Mouse (Mus musculus) neural tube, embryonic 11.5 days (tissue): ENCODE data around the gene Rbmx2. TPM values are rescaled to one million over a fixed set of nuclear protein-coding genes. Genes with fewer than 3 reads are reported as not detected.

ENCODE experiments used
- ATAC-seq: fragments of 200-750 bp; cut with Nextera tagmentation; 2 replicates; pipeline ENCODE4 v1.8.0; 2017; ENCODE audit warnings: moderate number of reproducible peaks, mild to moderate bottlenecking, moderate TSS enrichment, moderate library complexity; ENCODE audit not compliant: insufficient read depth, low FRiP score, low TSS enrichment
- DNase-seq: peaks from one replicate; pipeline ENCODE4 v3.0.0-alpha.2; 2015; ENCODE audit warnings: low spot score
- H3K27ac ChIP-seq: fragments of 300-500 bp; sonication (generic); 2 replicates; pipeline ENCODE4 v1.5.1; 2014; ENCODE audit warnings: low read depth, mild to moderate bottlenecking, low read length
- H3K27me3 ChIP-seq: fragments of 300-500 bp; sonication (generic); 2 replicates; pipeline ENCODE4 v1.6.1; 2014; ENCODE audit warnings: mild to moderate bottlenecking, low read length, mixed read lengths; ENCODE audit not compliant: control insufficient read depth, insufficient read depth
- H3K36me3 ChIP-seq: fragments of 300-500 bp; sonication (generic); 2 replicates; pipeline ENCODE4 v1.6.1; 2014; ENCODE audit warnings: mild to moderate bottlenecking, low read length, moderate library complexity, mixed read lengths; ENCODE audit not compliant: control insufficient read depth, insufficient read depth
- H3K4me1 ChIP-seq: fragments of 300-500 bp; sonication (generic); 2 replicates; pipeline ENCODE4 v1.6.1; 2014; ENCODE audit warnings: low read length, mixed read lengths; ENCODE audit not compliant: control insufficient read depth, insufficient read depth
- H3K4me2 ChIP-seq: fragments of 300-500 bp; sonication (generic); 2 replicates; pipeline ENCODE4 v1.6.1; 2014; ENCODE audit warnings: low read depth, mild to moderate bottlenecking, moderate library complexity
- H3K4me3 ChIP-seq: fragments of 300-500 bp; sonication (generic); 2 replicates; pipeline ENCODE4 v1.5.1; 2014; ENCODE audit warnings: low read depth, low read length
- H3K9ac ChIP-seq: fragments of 300-500 bp; sonication (generic); 2 replicates; pipeline ENCODE4 v1.6.1; 2014; ENCODE audit warnings: mild to moderate bottlenecking, low read length
- H3K9me3 ChIP-seq: fragments of 300-500 bp; sonication (generic); 2 replicates; pipeline ENCODE4 v1.6.1; 2016; ENCODE audit warnings: low read length; ENCODE audit not compliant: control insufficient read depth
- WGBS: fragments of 180-500 bp; shearing (Covaris S2); extraction: QIAGEN DNeasy Blood & Tissue Kit; methylation state at CpG from one replicate; pipeline ENCODE4 v1.1.7; 2014; 5-methylcytosine and 5-hydroxymethylcytosine counted together
- polyA plus RNA-seq: library from polyadenylated mRNA; unstranded; fragments of >200 nt; fragmentation: Nextera tagmentation; extraction: Ambion mirVana; gene quantifications from 2 replicates; pipeline ENCODE4 v1.2.1, GENCODE M21; 2014

Gene Rbmx2
- polyA plus RNA-seq, 1 experiment from 2014 or later: 21.9 TPM

- H3K36me3 ChIP-seq: no peaks in the 10 kb centered on the region
- DNase-seq: no peak
- H3K4me1 ChIP-seq: no peaks in the 10 kb centered on the region
- H3K27me3 ChIP-seq: no peaks in the 10 kb centered on the region
- no peak overlapping the region for H3K9ac ChIP-seq
- no peak overlapping the region for H3K4me3 ChIP-seq
- WGBS: 90% methylated on average over 8 of the region's 8 CpGs
- no peaks in the 10 kb centered on the region for H3K9me3 ChIP-seq
- H3K27ac ChIP-seq: no peak overlapping the region
- no peak for ATAC-seq
- no peak overlapping the region for H3K4me2 ChIP-seq
Observed at GRCm38 (mm10) chrX:48712846-48713245, 18.0 kb downstream of the Rbmx2 start.

DNA sequence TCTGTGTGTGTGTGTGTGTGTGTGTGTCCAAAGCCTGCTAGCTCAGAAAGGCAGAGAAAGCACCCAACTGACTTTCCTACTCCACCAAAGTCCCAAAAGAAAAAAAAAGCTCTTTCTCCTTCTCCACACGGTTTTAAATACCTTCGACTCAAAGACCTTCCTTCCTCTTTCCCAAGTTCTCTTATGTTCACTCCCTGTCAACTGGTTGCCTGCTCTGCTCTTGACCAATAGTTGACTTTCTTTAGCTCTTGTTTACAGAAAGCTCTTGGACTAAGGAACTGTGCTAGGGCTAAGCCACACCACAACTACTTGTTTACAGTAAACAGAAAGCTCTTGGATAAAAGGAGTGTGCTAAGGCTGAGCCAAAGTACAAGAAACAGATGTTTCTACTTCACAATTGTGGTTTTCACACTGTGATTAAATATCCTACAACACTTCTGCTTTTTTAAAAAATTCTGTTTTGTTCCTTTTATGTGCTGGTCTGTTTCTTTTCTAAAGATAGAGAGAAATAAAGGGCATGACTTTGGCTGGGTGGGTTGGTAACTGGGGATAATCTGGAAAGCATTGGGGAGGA lies 60.0 kb downstream of the Rbmx2 start:
- Histone ChIP-seq H3K9me3 (no peaks in the 10 kb centered on the region), H3K4me3 (no peak overlapping the region), H3K36me3 (no peaks in the 10 kb centered on the region), H3K27me3 (no peaks in the 10 kb centered on the region), H3K4me2 (no peak overlapping the region), H3K4me1 (no peaks in the 10 kb centered on the region), H3K27ac (no peak overlapping the region), H3K9ac (no peak overlapping the region)
- DNase-seq: no peak
- no peak for ATAC-seq
- 79% methylated on average over 2 of the region's 2 CpGs for WGBS

Other genes starting within 250 kb of the Rbmx2 start
- 1.9 and 2.3 TPM in 2 replicates for gene Elf4, start 231.9 kb upstream of the Rbmx2 start, polyA plus RNA-seq
- gene Aifm1, start 181.4 kb upstream of the Rbmx2 start, polyA plus RNA-seq: 72.3 and 83.0 TPM in 2 replicates
- 24.3 and 29.9 TPM in 2 replicates for gene Rab33a, start 175.7 kb upstream of the Rbmx2 start, polyA plus RNA-seq
- gene Zfp280c, start 100.5 kb upstream of the Rbmx2 start, polyA plus RNA-seq: 15.8 and 19.1 TPM in 2 replicates
- gene Slc25a14, start 71.6 kb upstream of the Rbmx2 start, polyA plus RNA-seq: 26.7 and 27.2 TPM in 2 replicates
- not detected in 2 replicates for gene Gpr119, start 20.5 kb upstream of the Rbmx2 start, polyA plus RNA-seq
- not detected in 2 replicates for gene Gm595, start 182.7 kb downstream of the Rbmx2 start, polyA plus RNA-seq